Mouse (Mus musculus): ENCODE data around the gene Rnf227.
"Not testable (repeated sequence)": the region's sequence is repeated elsewhere in the genome, so short reads cannot be mapped to it uniquely, and the experiment has no call there.

Rnf227 gene

GRCm38 (mm10) chr11:69340161-69341131, at the start of gene Rnf227:
Gene Rnf227 (plus strand): TSS chr11:69340461.
- peak; percentile 83 for DNase-seq

DNA sequence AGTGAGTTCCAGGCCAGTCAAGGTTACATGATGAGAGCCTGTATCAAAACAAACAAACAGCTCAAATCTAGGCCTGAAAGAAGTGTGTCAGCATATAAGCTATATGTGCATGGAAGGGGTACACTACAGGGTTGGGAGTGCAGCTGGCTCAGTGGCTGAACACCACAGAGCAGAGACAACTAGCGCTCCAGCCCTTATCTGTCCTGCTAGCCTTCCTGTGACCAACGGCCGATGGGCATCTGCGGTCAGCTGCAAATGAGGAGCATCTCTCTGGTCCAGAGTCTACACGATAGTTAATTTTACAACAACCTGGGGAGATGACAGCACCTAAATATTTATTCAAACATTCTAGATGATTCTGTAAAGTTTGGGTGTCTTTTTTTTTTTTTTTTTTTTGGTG, 49.1 kb upstream of the Rnf227 start:
- DNase-seq = no peak

DNA sequence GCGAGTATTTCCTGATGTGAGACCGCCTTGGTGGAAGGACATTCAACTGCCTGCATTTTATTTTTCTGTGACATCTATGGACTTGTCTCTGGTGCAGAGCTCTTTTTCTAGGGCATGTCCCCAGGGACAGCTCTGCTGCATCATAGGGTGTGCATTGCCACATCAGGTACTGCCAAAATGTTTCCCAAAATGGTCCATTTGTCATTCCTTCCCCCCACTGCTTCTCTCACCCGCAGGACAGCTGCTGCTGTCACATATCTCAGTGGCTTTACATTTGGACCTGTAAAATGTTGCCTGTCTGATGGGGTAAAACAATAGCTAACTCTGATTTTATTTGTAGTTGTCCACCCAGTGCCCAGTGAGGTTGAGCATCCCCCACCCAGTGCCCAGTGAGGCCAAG, 45.0 kb upstream of the Rnf227 start:
- DNase-seq = no peak

DNA sequence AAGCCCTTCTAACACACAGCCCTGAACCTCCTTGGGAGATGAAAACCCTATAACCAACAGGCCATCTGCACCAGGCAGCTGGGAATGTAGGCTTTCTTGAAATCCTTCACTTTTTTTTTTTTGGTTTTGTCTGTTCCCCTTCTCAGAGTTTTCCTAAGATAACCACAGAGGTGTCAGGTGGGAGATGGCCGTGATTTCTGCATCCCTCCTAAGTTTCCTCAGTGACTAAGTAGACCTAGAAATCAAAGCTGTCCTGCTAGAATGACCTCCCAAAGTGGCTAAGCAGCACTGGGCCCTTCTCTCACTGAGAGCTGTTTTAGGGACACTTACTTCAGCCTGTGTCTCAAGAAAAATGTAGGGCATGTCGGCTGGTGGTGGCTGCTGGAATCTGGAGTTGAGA, 42.5 kb upstream of the Rnf227 start:
- DNase-seq = no peak

DNA sequence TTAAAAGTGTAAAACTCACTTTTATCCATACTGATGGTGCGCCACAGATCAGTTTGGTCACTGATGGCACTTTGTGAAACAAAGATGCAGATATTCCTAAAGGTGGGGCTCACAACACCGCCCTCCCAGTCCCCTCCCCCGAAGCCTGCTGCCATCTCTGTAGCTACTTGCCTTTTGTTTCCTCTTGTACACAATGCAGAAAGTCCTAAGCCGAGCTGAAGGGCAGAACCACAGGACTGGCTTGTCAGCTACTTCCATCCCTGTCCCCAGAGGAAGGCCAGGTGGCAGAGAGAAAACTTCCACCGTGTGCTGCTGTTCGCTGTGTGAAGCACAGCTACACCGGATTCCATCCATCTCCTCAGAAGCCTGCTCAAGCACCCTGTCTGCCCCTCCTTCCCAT, 42.0 kb upstream of the Rnf227 start:
- no peak for DNase-seq

DNA sequence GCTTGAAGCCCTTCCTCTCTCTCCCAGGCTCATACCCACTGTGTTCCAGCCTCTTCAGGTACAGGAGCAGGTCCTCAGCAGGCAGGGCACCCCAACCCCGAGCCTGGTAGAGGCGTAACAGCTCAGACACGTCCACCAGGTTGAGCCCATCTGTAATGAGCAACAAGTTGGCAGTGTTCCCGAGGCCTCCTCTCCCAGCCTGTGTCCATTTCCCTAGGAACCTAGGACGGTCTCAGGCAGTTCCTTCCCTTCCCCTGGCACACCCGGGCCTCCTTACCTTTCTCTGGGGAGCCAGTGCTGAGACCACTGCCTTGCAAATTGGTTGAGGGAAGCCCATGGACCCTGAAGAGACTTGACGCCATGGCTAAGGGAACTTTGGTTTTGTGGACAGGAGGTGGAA, 37.4 kb upstream of the Rnf227 start:
- no peak for DNase-seq

- DNase-seq = no peak
These were observed 35.0 kb upstream of the Rnf227 start for GRCm38 (mm10) chr11:69305291-69305690.

GRCm38 (mm10) chr11:69306039-69306438, 34.2 kb upstream of the Rnf227 start:
- DNase-seq = no peak

- DNase-seq = no peak
These were observed 29.0 kb upstream of the Rnf227 start for GRCm38 (mm10) chr11:69311266-69311665.

DNA sequence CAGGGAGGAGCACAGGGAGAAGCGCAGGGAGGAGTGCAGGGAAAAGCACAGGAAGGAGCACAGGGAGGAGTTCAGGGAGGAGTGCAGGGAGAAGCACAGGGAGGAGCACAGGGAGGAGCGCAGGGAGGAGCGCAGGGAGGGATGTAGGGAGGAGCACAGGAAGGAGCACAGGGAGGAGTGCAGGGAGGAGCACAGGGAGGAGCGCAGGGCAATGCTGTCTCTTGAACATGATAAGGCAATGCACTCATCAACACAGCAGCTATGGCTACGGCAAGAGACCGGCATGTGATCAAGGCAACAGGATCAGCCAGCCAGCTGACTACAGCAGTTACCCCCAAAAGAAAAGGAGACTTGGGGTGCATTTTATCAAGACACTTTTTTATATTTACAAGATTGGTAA, 23.9 kb upstream of the Rnf227 start:
- DNase-seq = no peak

GRCm38 (mm10) chr11:69318000-69318399, 22.3 kb upstream of the Rnf227 start:
- not testable (repeated sequence) for DNase-seq

- no peak for DNase-seq
These were observed 18.7 kb upstream of the Rnf227 start for GRCm38 (mm10) chr11:69321580-69321979.

DNA sequence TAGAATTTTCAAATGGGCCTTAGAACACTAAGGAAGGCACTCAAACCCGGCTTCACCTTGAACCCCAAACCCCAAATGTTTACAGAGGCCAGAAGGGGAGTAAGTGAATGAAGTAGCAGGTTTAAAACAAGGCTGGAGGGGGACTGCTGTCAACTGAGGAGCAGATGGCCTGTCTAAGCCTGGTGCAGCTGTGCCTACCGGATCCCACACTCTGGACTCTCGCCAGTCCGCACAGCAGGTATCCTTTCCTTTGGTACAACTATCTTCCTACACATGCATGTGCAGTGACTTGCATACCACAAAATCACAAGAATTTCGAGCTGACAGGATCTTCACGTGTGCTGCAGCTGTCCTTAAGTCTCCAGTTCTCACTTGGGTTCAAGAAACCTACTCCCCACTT, 18.3 kb upstream of the Rnf227 start:
- no peak for DNase-seq

GRCm38 (mm10) chr11:69322693-69323471, 17.4 kb upstream of the Rnf227 start:
- DNase-seq = peak; percentile 51

DNA sequence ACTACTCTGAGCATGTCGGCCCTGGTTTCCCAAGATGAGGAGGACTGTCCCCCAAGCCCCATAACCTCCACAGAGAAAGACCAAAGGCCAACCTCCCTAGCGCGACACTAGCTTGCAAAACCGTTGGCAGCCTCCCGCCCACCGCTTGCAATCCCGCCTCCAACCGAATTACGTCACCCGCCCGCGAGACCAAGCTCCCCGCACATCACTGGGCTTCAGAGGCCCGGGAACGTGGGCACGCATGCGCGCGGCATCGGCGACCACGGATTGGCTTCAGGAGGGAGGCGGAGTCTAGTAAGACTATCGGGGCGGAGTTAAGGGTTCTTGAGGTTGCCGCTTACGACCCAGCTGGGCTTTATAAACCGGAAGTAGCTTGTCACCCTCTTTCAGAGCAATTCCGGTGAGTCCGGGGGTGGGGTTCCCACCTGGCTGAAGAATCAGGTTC, 16.6 kb upstream of the Rnf227 start, which contains the start of the genes Cntrob and Trappc1:
TSS of gene Cntrob (minus strand) at position 109 of the 445 bp plus-strand sequence.
TSS of gene Trappc1 (plus strand) at position 314 of the 445 bp plus-strand sequence.
- peak; percentile 99 for DNase-seq

GRCm38 (mm10) chr11:69324749-69325148, 15.5 kb upstream of the Rnf227 start:
- DNase-seq = no peak

DNA sequence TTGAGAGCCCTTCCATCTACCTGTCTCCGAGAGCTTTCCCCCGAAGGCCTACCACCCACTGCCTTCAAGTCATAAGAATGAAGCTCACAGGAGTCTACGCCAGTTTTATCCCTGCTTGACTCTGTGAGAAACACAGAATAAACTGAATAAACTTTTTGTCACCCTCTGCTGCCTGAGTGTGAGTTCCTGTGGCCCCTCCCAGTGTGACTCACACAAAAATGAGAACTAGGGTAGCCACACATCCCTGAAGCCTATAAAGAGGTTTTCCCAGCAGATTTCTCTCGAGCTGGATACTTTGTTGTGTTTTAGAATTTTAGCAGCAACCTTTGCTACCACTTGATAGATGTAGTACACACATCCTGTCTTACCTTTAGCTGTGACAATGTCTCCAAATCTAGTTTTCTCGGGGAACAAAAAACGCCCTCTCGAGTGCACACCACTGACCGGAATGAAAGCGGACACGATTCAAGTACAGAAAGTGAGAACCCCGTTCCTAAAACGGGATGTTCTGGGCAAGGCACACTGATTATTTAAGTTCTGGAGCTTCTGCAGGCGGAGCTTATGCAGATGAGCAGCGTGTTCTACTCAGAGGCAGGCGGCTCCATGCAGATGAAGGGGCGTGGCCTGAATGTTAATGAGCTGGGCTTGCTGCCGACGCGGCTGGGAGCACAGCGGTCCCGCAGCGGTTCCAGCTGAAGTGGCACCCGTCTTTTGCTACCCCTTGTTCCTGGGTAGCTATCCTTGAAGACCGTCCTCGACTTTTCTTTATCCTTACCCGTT, 14.4 kb upstream of the Rnf227 start, which contains the start of gene Kcnab3:
TSS of gene Kcnab3 (plus strand) at position 631 of the 780 bp plus-strand sequence.
- DNase-seq = peak; percentile 89

DNA sequence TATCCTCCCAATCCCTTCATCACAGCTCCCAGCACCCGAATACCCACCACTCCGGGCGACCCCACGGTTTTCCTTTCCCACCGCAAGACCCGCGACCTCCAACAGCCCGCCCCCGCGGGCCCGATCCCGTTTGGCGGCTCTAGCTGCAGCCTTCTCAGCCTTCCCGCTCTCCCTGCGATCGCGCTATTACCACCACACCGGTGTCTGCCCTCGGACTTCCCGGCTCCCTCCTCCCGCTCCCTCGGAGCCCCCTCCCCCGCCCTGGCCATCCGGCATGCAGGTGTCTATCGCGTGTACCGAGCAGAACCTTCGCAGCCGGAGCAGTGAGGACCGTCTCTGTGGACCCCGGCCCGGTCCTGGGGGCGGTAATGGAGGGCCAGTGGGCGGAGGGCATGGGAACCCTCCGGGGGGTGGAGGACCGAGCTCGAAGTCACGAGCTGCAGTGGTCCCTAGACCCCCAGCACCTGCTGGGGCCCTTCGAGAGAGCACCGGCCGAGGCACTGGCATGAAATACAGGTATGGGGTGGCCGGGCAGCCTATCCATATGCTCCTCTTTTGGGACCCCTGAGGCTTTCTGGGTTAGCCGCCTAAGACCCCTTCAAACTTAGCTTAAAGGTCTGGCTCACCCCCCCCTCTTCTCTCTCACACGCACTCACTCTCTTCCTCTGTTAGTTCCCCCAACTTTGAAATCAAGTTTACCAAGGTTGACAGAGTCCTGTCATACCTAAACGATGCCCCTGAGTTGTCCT, 13.7 kb upstream of the Rnf227 start:
- peak; percentile 67 for DNase-seq

- no peak for DNase-seq
These were observed 13.2 kb upstream of the Rnf227 start for GRCm38 (mm10) chr11:69327157-69327442.

- DNase-seq = no peak
These were observed 12.6 kb upstream of the Rnf227 start for GRCm38 (mm10) chr11:69327648-69328047.

DNA sequence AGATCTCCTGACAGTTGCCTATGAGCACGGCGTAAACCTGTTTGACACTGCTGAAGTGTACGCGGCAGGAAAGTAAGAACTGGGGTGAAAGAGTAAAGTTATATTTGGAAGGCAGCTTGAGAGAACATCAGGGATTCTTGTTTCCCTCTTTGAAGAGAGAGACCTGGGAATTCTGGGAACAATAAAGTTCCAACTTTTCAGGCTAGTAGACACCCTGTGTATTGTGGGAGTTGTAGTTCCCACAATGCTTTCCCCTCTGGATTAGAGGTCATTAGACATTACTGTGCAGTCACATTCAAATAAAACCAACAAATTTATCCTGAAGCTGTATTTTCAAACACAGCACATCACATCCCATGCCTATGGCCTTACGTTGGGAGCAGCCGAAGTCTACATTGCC, 11.7 kb upstream of the Rnf227 start:
- DNase-seq = no peak

- DNase-seq = no peak
These were observed 9.1 kb upstream of the Rnf227 start for GRCm38 (mm10) chr11:69331152-69331551.
